Mouse (Mus musculus) natural killer cell, adult 2 months (primary cell): ENCODE data around the gene Ticrr.

ENCODE experiments used
- DNase-seq, 2 experiments: peaks; one replicate each; pipeline ENCODE4 v3.0.0; 2022; ENCODE audit warnings: low spot score in 2 of 2

Gene Ticrr

DNA sequence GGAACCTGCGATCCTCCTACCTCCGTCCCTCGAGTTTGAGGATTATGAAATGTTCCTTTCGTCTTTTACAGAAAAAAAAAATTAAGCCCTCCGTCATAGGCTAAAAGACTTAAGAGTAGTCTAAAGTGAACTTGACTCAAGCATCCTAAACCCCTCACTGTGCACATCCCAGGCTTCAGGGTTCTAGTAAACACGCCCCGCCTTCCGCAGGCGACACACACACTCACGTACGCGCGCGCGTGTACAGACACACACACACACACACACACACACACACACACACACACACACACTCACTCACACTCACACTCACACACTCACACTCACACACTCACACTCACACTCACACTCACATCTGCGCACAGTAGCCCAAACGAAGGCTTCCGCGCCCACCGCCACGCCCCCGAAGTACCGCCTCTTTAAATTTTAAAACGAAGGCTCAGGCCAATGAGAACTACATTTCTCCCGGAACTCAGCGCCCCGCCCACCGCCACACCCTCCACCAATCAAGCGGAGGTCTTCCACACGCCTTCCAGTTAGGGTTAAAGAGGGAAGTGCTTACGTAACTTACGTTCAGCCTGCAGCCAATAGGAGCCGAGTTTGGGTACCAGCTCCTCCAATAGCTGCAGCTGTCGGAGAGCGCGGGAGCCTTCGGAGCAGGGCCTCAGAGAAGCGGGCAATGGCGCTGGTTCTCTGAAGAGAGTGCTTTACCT, at the start of gene Ticrr:
TSS of gene Ticrr (plus strand) at position 619 of the 713 bp plus-strand sequence.
- peak; percentile 98 for DNase-seq

DNA sequence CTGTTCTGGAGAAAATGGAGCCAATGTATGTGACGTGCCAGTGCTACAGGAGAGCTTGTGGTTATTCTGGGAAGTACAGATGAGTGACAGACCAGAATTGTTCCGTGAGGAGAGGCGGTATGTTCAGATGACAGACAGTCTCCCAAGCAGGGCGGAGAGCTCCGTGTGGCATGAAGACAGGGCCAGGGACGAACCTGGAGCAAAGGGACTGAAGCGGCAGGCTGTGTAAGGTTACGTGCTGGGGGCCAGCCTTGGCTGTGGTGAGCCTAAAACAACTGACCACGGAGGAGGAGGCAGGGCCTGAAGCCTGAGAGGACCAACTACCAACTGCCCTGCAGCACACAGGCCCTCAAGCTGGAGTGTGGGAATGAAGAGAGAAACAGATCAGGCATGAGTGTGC, 48.1 kb upstream of the Ticrr start:
- no peak for DNase-seq

DNA sequence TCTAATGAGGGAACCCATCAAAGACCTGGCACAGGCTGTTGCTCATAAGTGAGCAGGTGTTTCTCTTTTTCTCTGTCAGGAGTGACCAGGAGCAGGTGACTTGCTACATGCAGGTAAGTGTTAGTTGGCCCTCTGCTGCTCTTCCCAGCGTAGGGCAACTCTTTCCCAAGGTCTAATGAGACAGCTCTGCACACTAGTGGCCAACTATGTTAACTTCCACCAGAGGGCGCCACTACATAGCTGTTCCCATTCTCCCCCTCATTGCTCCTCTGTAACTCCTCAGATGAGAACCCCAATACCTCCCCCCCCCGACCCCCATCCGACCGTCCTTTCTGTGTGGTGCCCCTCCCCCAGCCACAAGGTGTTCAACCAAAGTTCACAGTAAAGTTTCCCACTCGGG, 47.2 kb upstream of the Ticrr start:
- peak in 1 of 2 experiments; percentile 15 for DNase-seq

DNA sequence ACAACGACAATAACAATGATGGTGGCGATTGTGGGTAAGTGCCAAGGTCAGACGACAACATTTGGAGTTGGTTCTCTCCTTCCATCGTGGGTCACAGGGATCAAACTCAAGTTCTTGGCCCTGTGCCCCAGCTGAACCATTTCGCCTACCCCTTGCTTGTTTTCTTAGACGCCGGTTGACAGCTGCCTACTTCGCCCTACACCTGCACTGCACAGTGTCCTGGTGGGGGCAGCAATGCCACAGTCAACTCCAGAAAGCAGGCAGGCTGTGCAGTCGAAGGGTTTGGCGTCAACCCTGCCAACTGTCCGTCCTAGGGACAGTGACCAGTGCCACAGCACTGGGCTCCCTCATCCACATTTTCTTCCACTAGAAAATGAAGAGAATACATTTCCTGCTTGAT, 46.7 kb upstream of the Ticrr start:
- no peak for DNase-seq

DNA sequence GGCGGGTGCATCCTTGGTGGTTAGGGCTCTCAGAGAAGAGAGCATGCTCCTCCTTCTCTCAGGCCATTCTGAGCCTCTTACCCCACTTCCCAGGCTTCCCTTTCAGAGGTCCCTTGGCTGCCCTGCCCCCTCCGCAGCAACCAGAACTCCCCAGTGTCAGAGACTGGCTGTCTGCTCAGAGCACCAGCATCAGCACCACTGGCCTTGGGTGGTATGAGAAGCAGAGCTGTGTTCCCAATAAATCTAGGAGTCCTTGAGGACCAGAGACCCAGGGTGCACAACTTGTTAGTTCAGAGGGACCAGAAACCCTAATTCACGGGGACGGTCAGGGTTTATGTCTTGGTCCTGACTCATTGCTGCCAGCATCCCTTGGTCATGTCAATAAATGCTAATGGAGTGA, 45.0 kb upstream of the Ticrr start:
- no peak for DNase-seq

DNA sequence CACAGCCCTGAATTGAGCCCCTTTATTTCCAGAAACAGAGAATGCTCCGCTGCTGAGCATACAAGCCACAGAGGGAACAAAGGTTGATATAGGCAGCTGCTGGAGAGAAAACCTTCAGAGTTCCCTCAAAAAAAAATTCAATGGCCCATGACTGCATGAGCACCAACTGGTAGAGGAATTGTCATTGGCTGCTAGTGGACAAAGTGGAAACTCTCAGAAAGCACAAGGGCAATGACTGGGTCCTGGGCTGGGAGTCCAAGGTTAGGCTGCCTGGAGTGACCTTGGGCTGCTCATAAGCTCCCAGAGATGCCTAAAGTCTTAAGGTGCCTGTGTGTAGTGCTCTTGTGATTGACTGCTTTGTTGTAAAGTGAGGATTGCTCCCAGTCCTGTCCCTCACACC, 44.1 kb upstream of the Ticrr start:
- DNase-seq, result no peak

DNA sequence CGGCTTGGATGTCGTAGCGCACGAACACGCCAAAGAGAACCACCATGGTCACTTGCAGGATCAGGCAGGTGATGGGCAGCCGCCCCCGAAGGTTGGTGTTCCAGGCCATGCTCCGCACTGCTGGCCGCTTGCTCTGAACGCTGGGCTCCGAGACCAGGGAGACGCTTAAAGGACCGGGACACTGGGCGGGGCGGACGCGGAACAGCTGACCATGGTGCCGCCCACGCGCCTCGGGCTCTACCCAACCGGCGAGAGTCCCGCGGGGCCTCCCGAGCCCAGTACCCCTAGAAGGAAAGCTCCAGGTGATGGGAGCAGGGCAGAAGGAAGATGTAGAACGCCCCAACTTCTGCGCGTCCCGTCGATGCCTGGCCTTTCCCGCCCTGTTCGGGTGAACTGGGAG, 42.6 kb upstream of the Ticrr start, which contains the start of gene Rhcg:
TSS of gene Rhcg (minus strand) at position 240 of the 400 bp plus-strand sequence.
- DNase-seq, result no peak

DNA sequence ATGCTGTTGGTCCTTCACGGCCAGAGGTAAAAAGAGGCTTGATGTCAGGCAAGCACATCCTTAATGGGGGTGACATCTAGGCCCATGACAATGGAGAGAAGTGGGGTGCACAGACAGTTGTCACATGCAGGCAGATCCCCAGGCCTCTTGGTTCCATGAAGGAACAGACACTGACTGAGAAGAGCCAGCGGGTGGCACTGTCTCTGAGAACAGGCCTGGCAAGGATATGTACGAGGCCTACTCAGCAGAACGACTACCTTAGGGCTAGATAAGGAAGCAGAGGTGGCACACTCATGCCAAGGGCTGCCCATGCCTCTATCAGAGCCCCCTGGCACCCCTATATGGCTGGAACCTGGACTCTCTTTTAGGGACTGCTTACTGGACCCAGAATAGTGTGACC, 40.5 kb upstream of the Ticrr start:
- DNase-seq, result no peak

DNA sequence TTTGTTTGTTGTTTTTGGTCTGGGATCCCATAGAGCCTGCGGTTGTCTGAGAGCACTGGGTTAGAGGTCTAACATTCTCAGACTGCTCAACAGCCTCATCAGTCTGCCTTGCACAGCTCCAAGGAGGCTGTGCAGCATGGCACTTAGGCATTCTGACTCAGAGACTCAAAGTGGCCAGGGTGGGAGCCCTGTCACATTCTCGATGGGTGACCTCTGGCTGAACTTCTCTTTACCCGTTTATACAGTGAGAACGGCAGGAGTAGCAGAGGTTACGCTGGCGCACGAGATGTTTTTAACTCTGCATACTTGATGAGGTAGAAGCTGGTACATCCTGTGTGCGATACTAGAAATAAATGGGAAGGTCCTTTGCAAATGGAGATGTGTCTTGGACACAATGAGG, 36.9 kb upstream of the Ticrr start:
- DNase-seq, result no peak

DNA sequence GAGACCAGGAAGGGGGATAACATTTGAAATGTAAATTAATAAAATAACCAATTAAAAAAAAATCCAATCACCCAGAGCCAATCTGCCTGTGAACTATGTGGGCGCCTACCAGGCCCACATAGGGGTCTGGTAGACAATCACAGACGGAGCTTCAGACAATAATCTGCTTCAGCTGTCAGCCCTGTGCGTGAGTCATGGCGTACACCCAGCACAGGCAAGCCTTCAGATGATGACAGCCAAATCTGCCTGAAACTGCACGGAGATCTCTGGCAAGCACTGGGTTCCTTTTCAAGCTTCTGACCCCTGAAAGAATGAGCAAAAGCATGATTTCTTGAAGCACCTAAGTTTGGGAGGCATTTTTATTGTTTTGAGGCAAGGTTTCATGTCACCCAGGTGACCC, 33.8 kb upstream of the Ticrr start:
- no peak for DNase-seq

DNA sequence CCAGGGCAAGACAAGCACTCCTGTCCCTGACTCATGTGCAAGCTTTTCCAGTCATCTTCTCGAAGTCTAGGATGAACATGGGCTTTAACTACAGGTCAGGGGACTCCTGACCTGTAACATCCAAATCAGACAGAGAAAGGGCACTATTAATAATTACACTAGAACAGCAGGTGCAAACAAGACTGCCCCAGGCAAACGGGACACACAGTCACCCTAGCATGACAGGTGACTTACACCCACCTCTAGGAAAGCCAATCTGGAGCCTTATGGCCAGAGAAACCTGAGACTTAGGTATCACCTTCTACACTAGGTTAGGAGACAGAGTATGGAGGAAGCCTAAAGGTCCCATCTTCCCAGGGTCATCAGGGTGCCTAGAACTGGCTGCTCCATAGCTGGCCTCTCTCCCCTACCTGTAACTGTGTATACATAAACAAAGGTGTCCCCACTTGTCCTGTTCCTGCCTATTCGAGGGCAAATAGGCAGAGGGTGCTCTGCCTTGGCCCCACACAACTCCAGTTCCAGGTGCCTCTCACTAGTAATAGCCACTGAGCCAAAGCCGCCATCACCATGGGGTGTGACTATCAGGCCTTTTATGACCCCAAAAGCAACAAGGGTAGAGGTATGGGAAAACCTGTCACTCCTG, 31.6 kb upstream of the Ticrr start:
- DNase-seq, result no peak

DNA sequence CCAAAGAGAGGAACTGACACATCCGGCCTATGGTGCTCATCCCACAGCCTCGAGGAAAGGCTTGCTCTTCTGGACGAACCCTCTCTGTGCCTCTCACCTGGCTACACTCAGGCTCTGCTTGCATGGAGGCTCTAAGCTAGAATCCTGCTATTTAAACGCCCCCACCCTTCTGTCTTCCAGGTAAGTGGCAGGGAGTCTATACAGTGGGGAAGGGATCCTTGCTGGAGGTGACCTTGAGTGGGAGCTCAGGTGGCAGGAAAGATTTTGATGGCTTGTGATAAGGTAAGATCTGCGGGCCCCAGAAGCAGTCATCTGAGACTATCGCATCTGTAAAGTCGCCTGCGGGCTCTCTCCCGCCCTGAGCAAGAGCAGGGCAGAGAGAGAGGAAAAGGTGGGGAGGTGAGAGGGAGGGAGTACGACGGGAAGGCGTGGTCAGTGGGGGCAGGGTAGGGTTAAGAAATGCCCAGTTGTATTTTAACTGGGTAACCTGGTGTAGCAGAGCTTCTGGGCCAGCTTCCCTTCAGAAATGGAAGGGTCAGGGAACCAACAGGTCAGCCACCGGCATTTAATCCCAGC, 28.1 kb upstream of the Ticrr start:
- no peak for DNase-seq

DNA sequence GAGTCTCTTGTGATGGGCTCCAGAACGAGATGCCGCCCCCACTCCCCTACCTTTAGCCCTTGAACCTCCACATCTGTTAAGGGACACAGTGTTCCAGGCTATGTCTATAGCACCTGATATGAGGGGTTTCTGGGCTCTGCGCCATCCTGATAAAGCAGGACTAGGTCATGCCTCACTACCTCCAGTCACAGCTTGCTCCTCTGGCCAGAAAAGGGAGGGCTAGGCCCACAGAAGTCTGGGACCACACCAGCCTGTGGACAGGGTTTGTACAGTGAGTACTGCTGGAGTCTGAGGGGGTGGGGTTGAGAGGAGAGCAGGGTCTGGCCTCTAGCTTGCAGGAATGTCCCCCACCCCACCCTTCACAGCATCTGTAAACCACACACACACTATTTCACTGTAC, 12.8 kb upstream of the Ticrr start:
- no peak for DNase-seq

DNA sequence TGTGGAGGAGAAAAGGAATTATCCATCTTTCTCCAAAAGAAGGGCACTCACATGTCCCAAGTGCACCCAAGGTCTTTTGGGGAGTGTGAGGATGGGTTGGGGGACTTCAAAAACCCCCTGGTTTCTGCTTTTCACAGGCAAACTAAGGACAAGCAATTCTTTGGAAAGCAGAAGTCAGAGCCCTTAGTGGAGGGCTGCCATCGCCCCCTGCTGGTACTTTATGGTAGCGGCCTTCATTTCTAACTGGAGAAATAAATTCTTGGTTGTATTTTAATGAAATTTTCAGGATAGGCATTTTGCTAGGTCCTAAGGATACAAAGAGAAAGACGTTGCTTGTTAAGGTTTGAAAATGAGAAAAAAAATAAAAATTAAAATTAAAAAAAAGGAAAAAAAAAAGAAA, 11.0 kb upstream of the Ticrr start:
- peak; percentile 21 to 40 for DNase-seq

DNA sequence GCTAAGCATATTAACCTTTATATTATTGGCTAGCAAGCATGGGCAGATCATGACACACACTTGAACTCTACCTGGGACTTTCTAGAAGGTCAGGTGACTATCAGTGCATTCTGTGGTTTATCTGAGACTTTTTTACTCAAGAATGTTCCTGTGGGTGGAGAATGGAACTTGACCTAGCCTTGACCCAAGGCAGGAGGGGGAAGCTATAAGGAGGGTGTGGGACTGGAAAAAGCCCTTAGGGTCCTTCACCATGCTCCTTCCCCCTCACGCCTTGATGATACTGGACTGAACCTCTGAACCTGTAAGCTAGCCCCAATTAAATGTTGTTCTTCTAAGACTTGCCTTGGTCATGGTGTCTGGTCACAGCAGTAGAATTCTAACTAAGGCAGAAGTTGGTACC, 5.8 kb upstream of the Ticrr start:
- DNase-seq, result no peak

DNA sequence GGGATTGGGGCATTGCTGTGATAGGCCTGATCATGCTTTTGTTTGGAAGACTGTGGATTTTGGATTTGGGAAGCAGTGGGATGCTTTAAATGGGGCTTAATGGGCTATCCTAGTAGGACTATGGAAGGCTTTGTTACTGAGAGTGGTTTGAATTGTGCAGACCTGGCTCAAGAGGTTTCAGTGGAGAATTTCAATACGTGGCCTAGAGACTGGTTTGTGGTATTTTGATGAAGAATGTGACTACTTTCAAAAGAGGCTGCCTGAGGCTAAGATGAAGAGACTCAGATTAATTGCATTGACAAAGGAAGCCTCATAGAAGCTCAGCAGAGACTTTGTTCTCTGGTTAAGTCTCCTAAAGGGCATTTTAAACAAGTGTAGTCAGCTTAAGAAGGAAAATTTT, 5.4 kb upstream of the Ticrr start:
- DNase-seq, result no peak

DNA sequence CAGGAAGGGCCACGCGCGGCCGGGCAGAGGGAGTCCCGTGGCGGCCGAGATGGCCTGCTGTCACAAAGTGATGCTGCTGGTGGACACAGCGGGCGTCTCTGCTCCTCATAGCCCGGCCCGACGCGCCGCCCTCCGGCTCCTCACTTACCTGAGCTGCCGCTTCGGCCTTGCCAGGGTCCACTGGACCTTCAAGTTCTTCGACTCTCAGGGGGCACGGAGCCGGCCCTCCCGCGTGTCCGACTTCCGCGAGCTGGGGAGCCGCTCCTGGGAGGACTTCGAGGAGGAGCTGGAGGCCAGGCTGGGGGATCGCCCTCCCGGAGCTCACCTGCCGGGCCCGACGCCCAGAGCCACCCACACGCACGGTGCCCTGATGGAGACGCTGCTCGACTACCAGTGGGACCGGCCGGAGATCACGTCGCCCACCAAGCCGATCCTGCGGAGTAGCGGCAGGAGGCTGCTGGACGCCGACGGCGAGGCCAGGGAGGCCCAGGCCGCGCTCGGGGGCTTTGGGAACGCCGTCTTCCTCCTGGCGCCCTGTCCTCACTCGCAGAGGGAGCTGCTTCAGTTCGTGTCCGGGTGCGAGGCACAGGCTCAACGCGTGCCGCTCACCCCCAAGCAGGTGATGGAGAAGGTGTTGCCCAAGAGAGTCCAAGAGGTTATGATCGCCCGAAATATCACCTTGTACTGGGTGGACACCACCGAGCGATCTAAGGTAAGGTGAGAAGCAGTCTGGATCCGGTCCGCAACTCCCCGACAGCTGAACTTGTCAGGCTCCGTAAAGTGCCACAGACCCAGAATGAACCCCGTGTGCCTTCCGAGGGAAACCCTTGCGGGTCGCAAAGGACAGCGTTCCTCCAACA, 525 bp downstream of the Ticrr start:
- DNase-seq, result no peak

DNA sequence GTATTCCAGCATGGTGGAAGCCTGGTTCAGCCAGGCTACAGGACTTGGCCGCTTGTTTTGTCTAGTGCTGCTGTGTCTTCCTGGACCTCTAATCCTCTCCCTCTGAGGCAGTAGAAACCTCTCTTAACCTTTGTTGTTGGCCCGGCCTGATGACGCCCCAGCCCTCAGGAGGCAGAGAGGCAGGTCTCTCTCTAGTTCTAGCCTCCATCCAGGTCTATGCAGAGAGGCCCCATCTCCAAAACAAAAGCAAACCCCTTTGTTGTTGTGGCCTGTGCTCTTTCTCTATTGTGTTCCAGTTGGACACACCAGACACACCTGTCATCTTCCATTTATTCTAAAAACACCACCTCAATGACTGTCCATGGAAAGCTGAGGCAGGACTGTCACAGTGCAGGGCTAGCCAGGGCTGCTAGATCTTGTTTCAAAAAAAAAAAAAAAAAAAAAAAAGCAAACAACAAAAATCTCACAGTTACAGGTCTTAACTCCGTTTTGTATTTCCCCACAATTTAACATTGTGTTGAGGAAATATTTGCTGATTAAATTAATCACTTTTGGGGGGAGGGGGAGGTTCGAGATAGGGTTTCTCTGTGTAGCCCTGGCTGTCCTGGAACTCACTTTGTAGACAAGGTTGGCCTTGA, 1.4 kb downstream of the Ticrr start:
- DNase-seq, result no peak

DNA sequence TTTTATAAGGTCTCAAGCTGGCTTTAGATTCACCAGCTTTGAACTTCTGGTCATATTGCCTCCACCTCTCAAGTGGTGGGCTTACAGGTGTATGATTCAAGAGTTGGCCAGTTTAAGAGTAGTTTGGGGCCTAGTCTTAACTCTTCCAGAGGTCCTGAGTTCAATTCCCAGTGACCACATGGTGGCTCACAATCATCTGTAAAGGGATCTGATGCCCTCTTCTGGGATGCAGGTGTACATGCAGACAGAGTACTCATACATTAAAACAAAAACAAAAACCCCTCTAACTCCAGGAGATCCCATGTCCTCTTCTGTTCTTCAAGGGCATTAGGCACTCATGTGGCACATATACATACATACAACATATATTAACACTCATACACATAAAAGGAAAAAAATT, 6.7 kb downstream of the Ticrr start:
- no peak for DNase-seq

DNA sequence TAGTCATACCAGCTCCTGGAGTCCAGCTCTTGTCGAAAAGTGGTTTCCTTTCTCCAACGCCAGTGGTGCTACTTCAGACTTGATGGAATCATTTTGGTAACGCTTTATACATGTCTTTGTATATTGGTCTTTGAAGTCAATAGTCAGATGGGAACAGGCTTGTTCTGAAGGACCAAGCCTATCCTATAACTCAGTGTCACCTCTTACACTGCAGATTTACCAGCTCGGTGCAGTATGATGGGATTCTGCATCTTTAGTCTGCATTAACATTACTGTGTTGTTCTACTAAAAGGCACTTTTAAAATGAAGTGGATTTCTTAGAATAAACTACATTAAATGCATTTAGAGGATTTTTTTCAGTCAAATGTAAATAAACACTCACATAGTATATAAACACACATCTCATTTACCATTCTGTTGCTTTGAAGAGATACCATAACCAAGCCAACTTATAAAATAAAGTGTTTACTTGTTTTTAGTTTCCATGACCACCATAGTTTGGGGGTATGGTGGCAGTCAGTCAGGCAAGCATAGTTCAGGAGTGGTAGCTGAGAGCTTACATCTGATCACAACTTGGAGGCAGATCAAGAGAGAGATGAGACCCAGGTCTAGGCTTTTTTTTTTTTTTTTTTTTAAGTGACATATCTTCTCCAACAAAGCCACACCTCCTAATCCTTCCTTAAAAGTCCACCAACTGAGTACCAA, 11.1 kb downstream of the Ticrr start:
- no peak for DNase-seq

DNA sequence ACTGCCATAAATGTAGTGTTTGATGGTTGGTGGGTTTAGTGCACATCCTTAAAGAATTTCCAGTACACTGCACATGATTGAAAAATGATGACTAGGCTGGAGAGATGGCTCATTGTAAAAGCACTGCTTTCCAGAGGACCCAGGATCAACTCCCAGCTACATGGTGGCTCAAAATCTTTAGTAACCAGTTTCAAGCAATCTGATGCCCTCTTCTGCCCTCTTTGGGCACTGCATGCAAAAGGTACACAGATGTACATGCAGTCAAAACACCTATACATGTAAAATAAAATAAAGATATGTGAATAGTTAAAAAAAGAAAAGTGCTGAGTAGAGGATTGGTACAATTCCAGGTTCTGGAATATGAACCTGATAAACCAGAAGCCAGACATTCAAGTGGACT, 19.2 kb downstream of the Ticrr start:
- DNase-seq, result no peak
